Mouse (Mus musculus) liver, embryonic 11.5 days (tissue): ENCODE results near the gene Klhl26. TPM values are rescaled to one million over a fixed set of nuclear protein-coding genes. Genes with fewer than 3 reads are reported as not detected.
A peak's percentile ranks its signal among the peaks of the same experiment; 100 is the strongest.

Experiments
- ATAC-seq: fragments of 200-750 bp; cut with Nextera tagmentation; replicated peaks from 2 replicates; pipeline ENCODE4 v1.8.0; 2017; ENCODE audit warnings: moderate number of reproducible peaks, mild to moderate bottlenecking, moderate TSS enrichment, moderate library complexity; ENCODE audit not compliant: low FRiP score
- DNase-seq: peaks from one replicate; pipeline ENCODE4 v3.0.0-alpha.2; 2017; ENCODE audit warnings: low spot score
- H3K27ac ChIP-seq: fragments of 300-500 bp; sonication (generic); 2 replicates; pipeline ENCODE4 v1.5.1; 2014; ENCODE audit warnings: mild to moderate bottlenecking, low read depth, low read length, control low read depth
- H3K27me3 ChIP-seq: fragments of 300-500 bp; sonication (generic); replicated peaks from 2 replicates; pipeline ENCODE4 v1.6.1; 2014; ENCODE audit warnings: low read length, mixed read lengths; ENCODE audit not compliant: control insufficient read depth, insufficient read depth
- H3K36me3 ChIP-seq: fragments of 300-500 bp; sonication (generic); 2 replicates; pipeline ENCODE4 v1.6.1; 2014; ENCODE audit warnings: mild to moderate bottlenecking, low read length, moderate library complexity, mixed read lengths; ENCODE audit not compliant: control insufficient read depth, insufficient read depth
- H3K4me1 ChIP-seq: fragments of 300-500 bp; sonication (generic); replicated peaks from 2 replicates; pipeline ENCODE4 v1.6.1; 2014; ENCODE audit warnings: low read length, mixed read lengths; ENCODE audit not compliant: control insufficient read depth, insufficient read depth
- H3K4me2 ChIP-seq: fragments of 300-500 bp; sonication (generic); 2 replicates; pipeline ENCODE4 v1.6.1; 2014; ENCODE audit warnings: mild to moderate bottlenecking, control low read depth, moderate library complexity
- H3K4me3 ChIP-seq: fragments of 300-500 bp; sonication (generic); 2 replicates; pipeline ENCODE4 v1.5.1; 2014; ENCODE audit warnings: low read depth, low read length, control low read depth
- H3K9ac ChIP-seq: fragments of 300-500 bp; sonication (generic); 2 replicates; pipeline ENCODE4 v1.6.1; 2014; ENCODE audit warnings: low read depth, low read length, control low read depth
- H3K9me3 ChIP-seq: fragments of 300-500 bp; sonication (generic); 2 replicates; pipeline ENCODE4 v1.6.1; 2016; ENCODE audit warnings: low read length, inconsistent platforms, mixed read lengths; ENCODE audit not compliant: control insufficient read depth
- WGBS: fragments of 180-500 bp; shearing (Covaris S2); extraction: QIAGEN DNeasy Blood & Tissue Kit; methylation state at CpG from one replicate; pipeline ENCODE4 v1.1.7; 2014; 5-methylcytosine and 5-hydroxymethylcytosine counted together
- polyA plus RNA-seq: library from polyadenylated mRNA; unstranded; fragments of >200 nt; fragmentation: Nextera tagmentation; extraction: Ambion mirVana; gene quantifications from 2 replicates; pipeline ENCODE4 v1.2.1, GENCODE M21; 2014

Gene Klhl26
- polyA plus RNA-seq, 1 experiment from 2014 or later = 13.0 TPM

DNA sequence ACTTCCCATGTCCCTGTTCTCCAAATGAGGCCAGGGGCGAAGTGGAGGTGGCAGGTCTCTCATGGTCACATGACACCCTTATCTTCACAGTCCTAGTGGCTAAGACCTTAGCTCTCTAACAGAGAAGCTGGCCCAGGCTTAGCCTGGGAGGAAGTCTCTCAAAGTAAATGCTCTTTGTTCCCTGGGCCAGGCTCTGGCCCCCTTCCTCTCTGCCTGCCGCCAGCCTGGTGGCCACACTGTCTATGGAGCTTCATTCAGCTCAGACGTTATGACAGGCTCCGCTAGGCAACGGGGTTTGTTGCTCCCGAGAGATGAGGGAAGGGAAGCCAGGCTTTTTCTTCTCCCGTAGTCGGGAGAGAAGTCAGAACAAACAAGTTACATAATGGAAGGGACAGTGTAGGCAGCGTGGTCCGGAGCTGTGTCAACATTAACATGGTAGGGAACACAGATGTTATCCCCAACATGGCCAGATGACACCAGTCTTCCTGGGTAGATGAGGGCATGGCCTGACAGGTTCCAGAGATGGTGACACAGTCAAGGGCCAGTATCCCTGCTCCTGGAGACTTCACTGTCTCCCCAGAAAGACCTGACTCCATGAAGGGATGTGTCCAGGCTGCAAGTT, 7.4 kb downstream of the Klhl26 start:
- H3K27me3 ChIP-seq = no peaks in the 10 kb centered on the region
- H3K4me2 ChIP-seq = peak overlapping the region; percentile 22; the same call in 1 of the 2 replicates
- H3K36me3 ChIP-seq = peaks cover 1% of the 10 kb centered on the region
- H3K9ac ChIP-seq = no peak overlapping the region; the same call in 1 of the 2 replicates
- no peak overlapping the region for H3K27ac ChIP-seq
- ATAC-seq (peak; percentile 35; the same call in 1 of the 2 replicates), DNase-seq (no peak)
- H3K9me3 ChIP-seq = no peaks in the 10 kb centered on the region
- no peak overlapping the region for H3K4me3 ChIP-seq
- WGBS = 40% methylated on average over 10 of the region's 10 CpGs
- H3K4me1 ChIP-seq = peaks cover 27% of the 10 kb centered on the region

DNA sequence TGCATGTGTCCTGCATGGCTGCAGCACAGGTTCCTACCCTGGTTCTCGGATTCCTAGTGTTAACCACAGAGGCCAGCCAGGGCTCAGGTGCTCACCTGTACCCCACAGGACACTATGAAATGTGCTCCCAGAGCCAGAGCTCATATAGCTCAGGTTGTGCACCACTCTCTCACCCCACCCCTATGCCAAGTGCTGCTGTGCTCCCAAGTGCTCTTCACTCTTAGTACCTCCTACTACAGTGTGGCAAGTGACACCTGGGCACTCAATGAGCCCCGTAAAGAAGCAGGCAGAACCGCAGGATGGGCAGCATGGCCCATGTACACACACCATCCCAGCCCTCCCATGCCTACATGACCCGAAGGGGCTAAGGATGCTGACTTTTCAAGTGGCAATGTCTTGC, 8.0 kb downstream of the Klhl26 start:
- no peak overlapping the region for H3K9ac ChIP-seq
- H3K4me2 ChIP-seq = no peak overlapping the region; the same call in 1 of the 2 replicates
- no peak for ATAC-seq
- no peak for DNase-seq
- no peaks in the 10 kb centered on the region for H3K9me3 ChIP-seq
- H3K27ac ChIP-seq = no peak overlapping the region
- H3K4me1 ChIP-seq = peaks cover 27% of the 10 kb centered on the region
- no peaks in the 10 kb centered on the region; the same call in 1 of the 2 replicates for H3K36me3 ChIP-seq
- WGBS = 84% methylated on average over 4 of the region's 4 CpGs
- no peak overlapping the region for H3K4me3 ChIP-seq
- H3K27me3 ChIP-seq = no peaks in the 10 kb centered on the region

DNA sequence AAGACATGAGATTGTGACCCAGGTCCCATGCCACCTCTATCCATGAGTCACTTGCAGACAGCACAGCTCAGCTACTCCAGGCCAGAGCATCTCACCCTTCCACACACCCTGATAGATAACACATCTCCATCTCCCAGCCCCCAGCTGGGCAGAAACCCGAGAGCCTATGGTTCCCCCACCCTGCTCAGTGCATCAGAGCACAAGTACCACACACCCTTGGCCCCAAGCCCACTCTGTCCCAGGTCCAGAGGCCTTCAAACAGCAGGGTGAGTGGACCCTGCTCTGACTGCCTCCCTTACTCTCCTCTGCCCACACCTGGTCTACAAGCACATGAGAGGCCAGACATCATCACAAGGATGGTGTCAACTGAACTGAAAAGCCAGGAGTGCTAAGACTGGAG, 8.9 kb downstream of the Klhl26 start:
- Histone ChIP-seq H3K4me1 (peaks cover 27% of the 10 kb centered on the region), H3K27me3 (no peaks in the 10 kb centered on the region), H3K27ac (no peak overlapping the region), H3K4me3 (no peak overlapping the region), H3K9me3 (no peaks in the 10 kb centered on the region), H3K9ac (no peak overlapping the region), H3K36me3 (no peaks in the 10 kb centered on the region; the same call in 1 of the 2 replicates), H3K4me2 (no peak overlapping the region)
- DNase-seq = no peak
- 65% methylated on average over 1 of the region's 1 CpGs for WGBS
- no peak for ATAC-seq

DNA sequence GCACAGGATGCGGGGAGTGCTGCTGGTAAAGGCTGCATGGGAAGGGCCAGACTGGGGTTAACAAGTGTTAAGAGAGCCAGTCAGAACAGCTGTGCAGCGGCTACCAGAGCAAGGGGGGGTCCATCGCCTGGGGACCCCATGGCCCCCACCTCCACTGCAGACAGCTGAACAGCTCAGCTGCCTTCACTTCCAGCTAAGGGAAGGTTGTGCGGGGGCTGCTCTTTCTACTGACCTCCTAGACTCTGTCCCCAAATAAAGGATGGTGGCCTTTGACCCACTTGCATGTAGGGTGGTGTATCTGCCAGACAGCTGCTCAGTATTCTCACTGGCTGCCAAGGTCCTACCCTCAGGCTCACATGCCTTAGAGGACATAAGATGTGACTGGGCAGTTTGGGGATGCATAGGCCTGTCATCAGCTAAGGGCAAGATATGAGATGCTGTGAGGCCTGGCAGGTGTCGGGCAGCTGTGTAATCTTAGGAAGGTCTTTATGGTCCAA, 9.5 kb downstream of the Klhl26 start:
- DNase-seq (no peak), ATAC-seq (no peak)
- no peak overlapping the region for H3K4me3 ChIP-seq
- 70% methylated on average over 5 of the region's 5 CpGs for WGBS
- no peaks in the 10 kb centered on the region for H3K9me3 ChIP-seq
- H3K4me2 ChIP-seq = no peak overlapping the region
- no peak overlapping the region for H3K9ac ChIP-seq
- no peaks in the 10 kb centered on the region for H3K27me3 ChIP-seq
- peaks cover 27% of the 10 kb centered on the region for H3K4me1 ChIP-seq
- no peaks in the 10 kb centered on the region; the same call in 1 of the 2 replicates for H3K36me3 ChIP-seq
- H3K27ac ChIP-seq = no peak overlapping the region

- H3K36me3 ChIP-seq = no peaks in the 10 kb centered on the region; the same call in 1 of the 2 replicates
- no peak overlapping the region for H3K4me3 ChIP-seq
- H3K27ac ChIP-seq = no peak overlapping the region
- DNase-seq = no peak
- ATAC-seq = no peak
- no peak overlapping the region for H3K4me2 ChIP-seq
- H3K27me3 ChIP-seq = no peaks in the 10 kb centered on the region
- 73% methylated on average over 11 of the region's 11 CpGs for WGBS
- no peak overlapping the region for H3K9ac ChIP-seq
- peaks cover 27% of the 10 kb centered on the region for H3K4me1 ChIP-seq
- H3K9me3 ChIP-seq = no peaks in the 10 kb centered on the region
These were observed 10.0 kb downstream of the Klhl26 start for GRCm38 (mm10) chr8:70466771-70467170.

GRCm38 (mm10) chr8:70466305-70466704, 10.5 kb downstream of the Klhl26 start:
- Histone ChIP-seq H3K4me1 (peaks cover 27% of the 10 kb centered on the region), H3K27me3 (no peaks in the 10 kb centered on the region)

GRCm38 (mm10) chr8:70465701-70466100, 11.1 kb downstream of the Klhl26 start:
- H3K9ac ChIP-seq = no peak overlapping the region
- H3K4me1 ChIP-seq = peaks cover 27% of the 10 kb centered on the region
- 91% methylated on average over 4 of the region's 4 CpGs for WGBS
- H3K9me3 ChIP-seq = no peaks in the 10 kb centered on the region
- ATAC-seq (no peak), DNase-seq (no peak)
- H3K36me3 ChIP-seq = no peaks in the 10 kb centered on the region; the same call in 1 of the 2 replicates
- H3K4me2 ChIP-seq = no peak overlapping the region
- H3K27ac ChIP-seq = no peak overlapping the region
- no peak overlapping the region for H3K4me3 ChIP-seq
- H3K27me3 ChIP-seq = no peaks in the 10 kb centered on the region

More at GRCm38 (mm10) chr8:70466305-70466704, 10.5 kb downstream of the Klhl26 start:
- DNase-seq = no peak
- H3K9me3 ChIP-seq = no peaks in the 10 kb centered on the region
- ATAC-seq = no peak
- H3K4me2 ChIP-seq = no peak overlapping the region
- H3K27ac ChIP-seq = no peak overlapping the region
- WGBS = 88% methylated on average over 4 of the region's 4 CpGs
- H3K9ac ChIP-seq = no peak overlapping the region
- no peaks in the 10 kb centered on the region; the same call in 1 of the 2 replicates for H3K36me3 ChIP-seq
- no peak overlapping the region for H3K4me3 ChIP-seq

GRCm38 (mm10) chr8:70464162-70464561, 12.6 kb downstream of the Klhl26 start:
- H3K4me3 ChIP-seq = no peak overlapping the region
- 86% methylated on average over 6 of the region's 6 CpGs for WGBS
- no peaks in the 10 kb centered on the region for H3K9me3 ChIP-seq
- peaks cover 15% of the 10 kb centered on the region for H3K4me1 ChIP-seq
- H3K27ac ChIP-seq = no peak overlapping the region
- H3K27me3 ChIP-seq = no peaks in the 10 kb centered on the region
- no peak overlapping the region for H3K9ac ChIP-seq
- no peak for ATAC-seq
- H3K36me3 ChIP-seq = peaks cover 2% of the 10 kb centered on the region; the same call in 1 of the 2 replicates
- no peak overlapping the region for H3K4me2 ChIP-seq
- no peak for DNase-seq

- peaks cover 10% of the 10 kb centered on the region for H3K4me1 ChIP-seq
- ATAC-seq (no peak), DNase-seq (no peak)
- no peak overlapping the region for H3K4me2 ChIP-seq
- no peak overlapping the region for H3K4me3 ChIP-seq
- 88% methylated on average over 4 of the region's 4 CpGs for WGBS
- H3K27ac ChIP-seq = no peak overlapping the region
- H3K9me3 ChIP-seq = no peaks in the 10 kb centered on the region
- H3K36me3 ChIP-seq = peaks cover 2% of the 10 kb centered on the region; the same call in 1 of the 2 replicates
- no peak overlapping the region for H3K9ac ChIP-seq
- no peaks in the 10 kb centered on the region for H3K27me3 ChIP-seq
These were observed 13.5 kb downstream of the Klhl26 start for GRCm38 (mm10) chr8:70463306-70463705.
